Mouse (Mus musculus): ENCODE measurements around the gene Pqlc2. TPM values are rescaled to one million over a fixed set of nuclear protein-coding genes. Genes with fewer than 3 reads are reported as not detected.
A peak's percentile ranks its signal among the peaks of the same experiment; 100 is the strongest.

Gene Pqlc2
- polyA plus RNA-seq, 1 experiment from 2014 or later: 14.4 TPM

- peaks cover 36% of the 10 kb centered on the region for H3K4me1 ChIP-seq (ENCODE audit: control insufficient read depth, low read depth, low read length)
- no peak overlapping the region for H3K4me2 ChIP-seq (ENCODE audit: low read depth, low read length)
- 55% methylated on average over 33 of the region's 33 CpGs for WGBS (ENCODE audit: insufficient replicate concordance)
- H3K36me3 ChIP-seq (ENCODE audit: control insufficient read depth, insufficient read depth): no peaks in the 10 kb centered on the region
- H3K9me3 ChIP-seq (replicated peaks; ENCODE audit: control insufficient read depth, low read length): no peaks in the 10 kb centered on the region
- H3K27ac ChIP-seq (ENCODE audit: low read length): no peak overlapping the region
- H3K4me3 ChIP-seq (ENCODE audit: low read depth, low read length): no peak overlapping the region
- no peak for ATAC-seq (ENCODE audit: low read depth)
- no peaks in the 10 kb centered on the region for H3K27me3 ChIP-seq (ENCODE audit: control insufficient read depth, insufficient read depth, low read depth, low read length)
- no peak overlapping the region for H3K9ac ChIP-seq (ENCODE audit: low read depth, low read length)
Measured at GRCm38 (mm10) chr4:139338145-139338544, 27.6 kb upstream of the Pqlc2 start.

DNA sequence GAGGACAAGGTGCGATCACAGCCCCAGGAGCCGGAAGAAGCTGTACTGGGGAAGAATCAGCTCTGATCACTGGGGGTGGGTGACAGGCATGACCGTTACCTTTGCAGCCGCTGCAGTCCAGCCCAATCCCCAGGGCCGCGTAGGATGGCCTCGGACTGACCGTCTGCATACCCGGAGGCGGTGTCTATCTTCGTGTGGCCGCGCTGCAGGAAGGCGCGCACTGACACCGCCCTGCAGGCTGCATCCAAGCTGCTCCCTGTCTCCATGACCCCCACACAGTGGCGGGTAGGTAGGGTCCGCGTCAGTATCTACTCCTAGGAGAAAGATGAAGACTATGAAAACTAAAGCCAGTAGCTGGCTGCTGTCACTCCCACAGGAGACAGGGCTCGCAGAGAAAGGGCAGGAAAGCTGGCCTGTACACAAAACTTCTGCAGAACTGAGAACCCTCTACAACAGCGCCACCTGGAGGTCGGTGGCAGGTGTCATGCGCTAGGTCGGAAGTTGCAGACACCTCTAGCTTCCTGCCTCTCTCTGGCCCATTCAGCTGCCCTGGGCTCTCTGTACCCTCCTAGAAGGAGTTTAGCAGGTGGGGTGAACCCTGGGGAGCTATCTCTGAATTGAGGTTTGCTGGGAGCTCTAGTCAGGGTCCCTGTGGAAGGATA lies 26.4 kb upstream of the Pqlc2 start:
- peak; percentile 65 for ATAC-seq (ENCODE audit: low read depth)
- 12% methylated on average over 24 of the region's 24 CpGs for WGBS (ENCODE audit: insufficient replicate concordance)
- Histone ChIP-seq H3K4me3 (ENCODE audit: low read depth, low read length) (peak overlapping the region; percentile 61), H3K36me3 (ENCODE audit: control insufficient read depth, insufficient read depth) (no peaks in the 10 kb centered on the region), H3K9me3 (replicated peaks; ENCODE audit: control insufficient read depth, low read length) (no peaks in the 10 kb centered on the region), H3K27ac (ENCODE audit: low read length) (peak overlapping the region; percentile 98), H3K4me1 (ENCODE audit: control insufficient read depth, low read depth, low read length) (peaks cover 39% of the 10 kb centered on the region), H3K4me2 (ENCODE audit: low read depth, low read length) (peak overlapping the region; percentile 59), H3K27me3 (ENCODE audit: control insufficient read depth, insufficient read depth, low read depth, low read length) (no peaks in the 10 kb centered on the region), H3K9ac (ENCODE audit: low read depth, low read length) (peak overlapping the region; percentile 49)

GRCm38 (mm10) chr4:139335507-139335906 lies 25.0 kb upstream of the Pqlc2 start:
- peak; percentile 84 for ATAC-seq (ENCODE audit: low read depth)
- Histone ChIP-seq H3K4me3 (ENCODE audit: low read depth, low read length) (peak overlapping the region; percentile 61), H3K9ac (ENCODE audit: low read depth, low read length) (peak overlapping the region; percentile 56), H3K9me3 (replicated peaks; ENCODE audit: control insufficient read depth, low read length) (no peaks in the 10 kb centered on the region), H3K36me3 (ENCODE audit: control insufficient read depth, insufficient read depth) (no peaks in the 10 kb centered on the region), H3K4me2 (ENCODE audit: low read depth, low read length) (peak overlapping the region; percentile 59), H3K27ac (ENCODE audit: low read length) (peak overlapping the region; percentile 98), H3K4me1 (ENCODE audit: control insufficient read depth, low read depth, low read length) (peaks cover 49% of the 10 kb centered on the region), H3K27me3 (ENCODE audit: control insufficient read depth, insufficient read depth, low read depth, low read length) (no peaks in the 10 kb centered on the region)
- WGBS (ENCODE audit: insufficient replicate concordance): 14% methylated on average over 7 of the region's 7 CpGs

- Histone ChIP-seq H3K9me3 (replicated peaks; ENCODE audit: control insufficient read depth, low read length) (no peaks in the 10 kb centered on the region), H3K4me3 (ENCODE audit: low read depth, low read length) (peak overlapping the region; percentile 61), H3K4me1 (ENCODE audit: control insufficient read depth, low read depth, low read length) (peaks cover 49% of the 10 kb centered on the region), H3K4me2 (ENCODE audit: low read depth, low read length) (peak overlapping the region; percentile 59), H3K36me3 (ENCODE audit: control insufficient read depth, insufficient read depth) (no peaks in the 10 kb centered on the region), H3K9ac (ENCODE audit: low read depth, low read length) (peak overlapping the region; percentile 56), H3K27me3 (ENCODE audit: control insufficient read depth, insufficient read depth, low read depth, low read length) (no peaks in the 10 kb centered on the region), H3K27ac (ENCODE audit: low read length) (peak overlapping the region; percentile 98)
- no peak for ATAC-seq (ENCODE audit: low read depth)
- 44% methylated on average over 7 of the region's 9 CpGs for WGBS (ENCODE audit: insufficient replicate concordance)
Measured at GRCm38 (mm10) chr4:139334631-139335295, 24.3 kb upstream of the Pqlc2 start.

DNA sequence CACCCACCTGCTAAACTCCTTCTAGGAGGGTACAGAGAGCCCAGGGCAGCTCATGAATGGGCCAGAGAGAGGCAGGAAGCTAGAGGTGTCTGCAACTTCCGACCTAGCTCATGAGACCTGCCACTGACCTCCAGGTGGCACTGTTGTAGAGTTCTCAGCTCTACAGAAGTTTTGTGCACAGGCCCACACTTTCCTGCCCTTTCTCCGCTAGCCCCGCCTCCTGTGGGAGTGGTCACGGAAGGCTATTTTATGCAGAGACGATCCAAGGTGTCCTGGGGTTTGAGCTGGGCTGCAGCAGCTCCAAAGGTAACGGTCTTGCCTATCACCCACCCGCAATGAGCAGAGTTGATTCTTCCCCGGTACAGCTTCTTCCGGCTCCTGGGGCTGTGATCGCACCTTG lies 20.1 kb upstream of the Pqlc2 start:
- Histone ChIP-seq H3K4me3 (ENCODE audit: low read depth, low read length) (peak overlapping the region; percentile 59), H3K9me3 (replicated peaks; ENCODE audit: control insufficient read depth, low read length) (no peaks in the 10 kb centered on the region), H3K36me3 (ENCODE audit: control insufficient read depth, insufficient read depth) (no peaks in the 10 kb centered on the region), H3K4me2 (ENCODE audit: low read depth, low read length) (peak overlapping the region; percentile 84), H3K27ac (ENCODE audit: low read length) (no peak overlapping the region), H3K4me1 (ENCODE audit: control insufficient read depth, low read depth, low read length) (peaks cover 30% of the 10 kb centered on the region), H3K9ac (ENCODE audit: low read depth, low read length) (peak overlapping the region; percentile 65), H3K27me3 (ENCODE audit: control insufficient read depth, insufficient read depth, low read depth, low read length) (no peaks in the 10 kb centered on the region)
- WGBS (ENCODE audit: insufficient replicate concordance): 3% methylated on average over 10 of the region's 10 CpGs
- peak; percentile 78 for ATAC-seq (ENCODE audit: low read depth)

DNA sequence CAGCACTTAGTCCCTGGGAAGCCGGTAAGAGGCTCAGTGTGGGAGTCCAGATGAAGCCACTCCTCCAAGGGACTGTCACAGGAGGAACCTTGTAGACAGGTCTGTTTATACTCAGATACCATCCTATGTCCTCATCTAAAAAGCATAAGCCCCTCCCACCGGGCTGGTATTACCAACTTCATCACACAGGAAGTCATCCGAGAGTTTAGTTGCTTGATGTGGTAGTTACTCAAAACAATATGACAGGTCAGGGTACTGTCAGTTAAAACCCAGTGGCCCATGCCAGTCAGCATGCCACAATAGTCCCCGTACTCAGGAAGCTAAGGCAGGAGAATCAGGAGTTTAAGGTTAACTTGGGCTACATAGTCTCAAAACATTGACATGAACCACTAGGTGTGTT lies 9.2 kb upstream of the Pqlc2 start:
- no peaks in the 10 kb centered on the region for H3K27me3 ChIP-seq (ENCODE audit: control insufficient read depth, insufficient read depth, low read depth, low read length)
- no peak for ATAC-seq (ENCODE audit: low read depth)
- no peaks in the 10 kb centered on the region for H3K36me3 ChIP-seq (ENCODE audit: control insufficient read depth, insufficient read depth)
- H3K4me2 ChIP-seq (ENCODE audit: low read depth, low read length): no peak overlapping the region
- no peak overlapping the region for H3K4me3 ChIP-seq (ENCODE audit: low read depth, low read length)
- no peak overlapping the region for H3K9ac ChIP-seq (ENCODE audit: low read depth, low read length)
- no peaks in the 10 kb centered on the region for H3K9me3 ChIP-seq (replicated peaks; ENCODE audit: control insufficient read depth, low read length)
- H3K27ac ChIP-seq (ENCODE audit: low read length): no peak overlapping the region
- 75% methylated on average over 4 of the region's 4 CpGs for whole genome bisulfite sequencing (ENCODE audit: insufficient replicate concordance)
- H3K4me1 ChIP-seq (ENCODE audit: control insufficient read depth, low read depth, low read length): no peaks in the 10 kb centered on the region

GRCm38 (mm10) chr4:139318449-139318848 lies 7.9 kb upstream of the Pqlc2 start:
- Histone ChIP-seq H3K4me3 (ENCODE audit: low read depth, low read length) (no peak overlapping the region), H3K27ac (ENCODE audit: low read length) (no peak overlapping the region), H3K4me1 (ENCODE audit: control insufficient read depth, low read depth, low read length) (no peaks in the 10 kb centered on the region), H3K27me3 (ENCODE audit: control insufficient read depth, insufficient read depth, low read depth, low read length) (no peaks in the 10 kb centered on the region), H3K9ac (ENCODE audit: low read depth, low read length) (no peak overlapping the region), H3K36me3 (ENCODE audit: control insufficient read depth, insufficient read depth) (no peaks in the 10 kb centered on the region), H3K9me3 (replicated peaks; ENCODE audit: control insufficient read depth, low read length) (no peaks in the 10 kb centered on the region), H3K4me2 (ENCODE audit: low read depth, low read length) (no peak overlapping the region)
- WGBS (ENCODE audit: insufficient replicate concordance): 71% methylated on average over 11 of the region's 11 CpGs
- ATAC-seq (ENCODE audit: low read depth): no peak

DNA sequence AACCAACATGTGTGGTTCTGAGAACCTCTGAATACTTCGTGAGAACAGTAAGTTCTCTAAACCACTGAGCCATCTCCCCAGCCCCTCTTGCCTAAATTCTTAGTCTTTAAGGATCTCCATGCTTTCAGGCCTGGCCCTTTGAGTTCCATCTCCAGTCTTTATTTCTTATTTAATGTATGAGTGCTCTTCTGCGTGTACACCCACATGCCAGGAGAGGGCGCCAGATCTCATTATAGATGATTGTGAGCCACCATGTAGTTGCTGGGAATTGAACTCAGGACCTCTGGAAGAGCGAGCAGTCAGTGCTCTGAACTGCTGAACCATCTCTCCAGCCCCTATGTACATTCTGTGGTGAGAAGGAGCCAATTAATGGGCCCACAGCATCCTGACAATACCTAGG lies 2.1 kb upstream of the Pqlc2 start:
- no peaks in the 10 kb centered on the region for H3K9me3 ChIP-seq (replicated peaks; ENCODE audit: control insufficient read depth, low read length)
- H3K27ac ChIP-seq (ENCODE audit: low read length): no peak overlapping the region
- no peak overlapping the region for H3K4me3 ChIP-seq (ENCODE audit: low read depth, low read length)
- ATAC-seq (ENCODE audit: low read depth): no peak
- no peaks in the 10 kb centered on the region for H3K27me3 ChIP-seq (ENCODE audit: control insufficient read depth, insufficient read depth, low read depth, low read length)
- 50% methylated on average over 4 of the region's 4 CpGs for WGBS (ENCODE audit: insufficient replicate concordance)
- no peaks in the 10 kb centered on the region for H3K36me3 ChIP-seq (ENCODE audit: control insufficient read depth, insufficient read depth)
- no peak overlapping the region for H3K9ac ChIP-seq (ENCODE audit: low read depth, low read length)
- no peak overlapping the region for H3K4me2 ChIP-seq (ENCODE audit: low read depth, low read length)
- H3K4me1 ChIP-seq (ENCODE audit: control insufficient read depth, low read depth, low read length): peaks cover 24% of the 10 kb centered on the region

DNA sequence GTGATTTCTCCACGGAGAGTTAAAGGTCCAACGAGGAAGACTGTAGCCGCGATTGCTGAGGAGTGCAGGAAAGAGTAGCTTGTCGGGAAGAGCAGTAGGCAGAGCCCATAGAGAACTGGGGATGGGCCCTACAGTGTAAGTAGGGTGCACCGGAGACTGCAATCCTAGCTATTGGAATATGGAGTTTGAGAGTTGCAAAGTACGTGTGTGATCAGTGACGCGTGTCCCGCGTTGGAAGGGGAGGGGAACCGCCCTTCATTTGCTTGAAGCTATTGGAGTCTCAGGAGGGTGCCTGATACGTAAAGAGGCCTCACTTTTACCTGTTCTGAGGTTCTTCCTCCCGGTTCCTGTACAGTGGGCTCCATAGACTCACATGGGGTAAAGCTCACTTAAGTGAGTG lies 1.2 kb upstream of the Pqlc2 start:
- peak overlapping the region; percentile 93 for H3K9ac ChIP-seq (ENCODE audit: low read depth, low read length)
- peak overlapping the region; percentile 33; the same call in 1 of the 2 replicates for H3K27ac ChIP-seq (ENCODE audit: low read length)
- H3K27me3 ChIP-seq (ENCODE audit: control insufficient read depth, insufficient read depth, low read depth, low read length): no peaks in the 10 kb centered on the region
- peak overlapping the region; percentile 90 for H3K4me3 ChIP-seq (ENCODE audit: low read depth, low read length)
- WGBS (ENCODE audit: insufficient replicate concordance): 19% methylated on average over 14 of the region's 14 CpGs
- no peaks in the 10 kb centered on the region for H3K9me3 ChIP-seq (replicated peaks; ENCODE audit: control insufficient read depth, low read length)
- ATAC-seq (ENCODE audit: low read depth): no peak; the same call in 1 of the 2 replicates
- peaks cover 24% of the 10 kb centered on the region for H3K4me1 ChIP-seq (ENCODE audit: control insufficient read depth, low read depth, low read length)
- no peaks in the 10 kb centered on the region for H3K36me3 ChIP-seq (ENCODE audit: control insufficient read depth, insufficient read depth)
- H3K4me2 ChIP-seq (ENCODE audit: low read depth, low read length): peak overlapping the region; percentile 98

Measured in liver, embryonic 16.5 days (tissue).